Mouse (Mus musculus) cerebellum, adult 2 months (tissue): ENCODE measurements around the gene Nobox.

Experiments used
- CTCF ChIP-seq: fragments of 200-500 bp; IDR thresholded peaks from 2 replicates; pipeline ENCODE4 v1.5.1; 2011; ENCODE audit warnings: low read depth, mild to moderate bottlenecking, control low read depth, low read length, moderate library complexity, borderline replicate concordance; ENCODE audit not compliant: insufficient read depth
- POLR2A ChIP-seq: fragments of 200-500 bp; IDR thresholded peaks from 2 replicates; pipeline ENCODE4 v1.6.1; 2011; ENCODE audit warnings: low read length, control low read depth, borderline replicate concordance; ENCODE audit not compliant: insufficient read depth

DNA sequence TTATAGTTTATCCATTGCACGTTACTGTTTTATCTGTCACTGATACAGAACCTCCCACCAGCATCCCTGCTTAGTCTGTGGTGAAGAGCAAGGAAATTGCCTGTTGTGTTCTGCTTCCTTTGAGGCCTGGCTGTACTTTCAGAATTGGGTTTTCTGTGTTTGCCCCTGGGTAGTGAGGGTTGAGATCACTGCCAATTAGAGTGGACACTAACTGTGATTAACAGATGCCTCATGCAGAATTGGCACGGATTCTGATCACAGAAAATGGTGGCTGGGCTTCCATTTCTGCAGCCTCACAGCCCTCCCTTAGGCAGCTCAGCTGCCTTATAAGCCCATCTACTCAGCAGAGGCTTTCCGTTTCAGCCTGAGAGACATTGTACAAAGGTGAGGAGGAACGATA is 24.1 kb upstream of the Nobox start:
- TF ChIP-seq CTCF: no peak
- no peak for TF ChIP-seq POLR2A
